Mouse (Mus musculus): Measurements from ENCODE around the gene Inka1.

Gene Inka1

GRCm38 (mm10) chr9:107985131-107986119 is at the start of gene Inka1:
Gene Inka1 (minus strand): TSS chr9:107985879.
- WGBS: 5% methylated on average over 58 of the region's 58 CpGs

GRCm38 (mm10) chr9:108032126-108032525 is 46.4 kb upstream of the Inka1 start:
- WGBS: 88% methylated on average over 5 of the region's 5 CpGs

- WGBS: 96% methylated on average over 3 of the region's 3 CpGs
These were observed 42.2 kb upstream of the Inka1 start for GRCm38 (mm10) chr9:108027867-108028266.

- WGBS: 62% methylated on average over 3 of the region's 3 CpGs
These were observed 40.9 kb upstream of the Inka1 start for GRCm38 (mm10) chr9:108026584-108026983.

- 77% methylated on average over 3 of the region's 3 CpGs for WGBS
These were observed 37.5 kb upstream of the Inka1 start for GRCm38 (mm10) chr9:108023216-108023615.

- WGBS: 71% methylated on average over 1 of the region's 1 CpGs
These were observed 35.1 kb upstream of the Inka1 start for GRCm38 (mm10) chr9:108020741-108021140.

GRCm38 (mm10) chr9:108017127-108017526 is 31.4 kb upstream of the Inka1 start:
- WGBS: 33% methylated on average over 3 of the region's 3 CpGs

GRCm38 (mm10) chr9:108013577-108013976 is 27.9 kb upstream of the Inka1 start:
- WGBS: 98% methylated on average over 2 of the region's 2 CpGs

- 61% methylated on average over 5 of the region's 5 CpGs for WGBS
These were observed 22.4 kb upstream of the Inka1 start for GRCm38 (mm10) chr9:108008041-108008440.

GRCm38 (mm10) chr9:108003531-108003890 is 17.8 kb upstream of the Inka1 start:
- WGBS: 9% methylated on average over 8 of the region's 8 CpGs

- WGBS: 1% methylated on average over 50 of the region's 50 CpGs
These were observed 17.3 kb upstream of the Inka1 start for GRCm38 (mm10) chr9:108002778-108003530.

- WGBS: under 1% methylated on average over 51 of the region's 51 CpGs
These were observed 16.5 kb upstream of the Inka1 start, which contains the start of gene Ip6k1 for GRCm38 (mm10) chr9:108001922-108002770. Gene Ip6k1 (plus strand): TSS chr9:108002501.

GRCm38 (mm10) chr9:107996049-107996448 is 10.4 kb upstream of the Inka1 start, which contains the start of gene Gm20662:
Gene Gm20662 (plus strand): TSS chr9:107996349.
- 97% methylated on average over 5 of the region's 5 CpGs for WGBS

GRCm38 (mm10) chr9:107995513-107995912 is 9.8 kb upstream of the Inka1 start:
- 95% methylated on average over 21 of the region's 21 CpGs for WGBS

GRCm38 (mm10) chr9:107994464-107994863 is 8.8 kb upstream of the Inka1 start:
- WGBS: 71% methylated on average over 2 of the region's 2 CpGs

GRCm38 (mm10) chr9:107993013-107993412 is 7.3 kb upstream of the Inka1 start:
- 95% methylated on average over 11 of the region's 11 CpGs for WGBS

GRCm38 (mm10) chr9:107992197-107992596 is 6.5 kb upstream of the Inka1 start, which contains the start of gene Cdhr4:
Gene Cdhr4 (plus strand): TSS chr9:107992497.
- 66% methylated on average over 2 of the region's 2 CpGs for WGBS

GRCm38 (mm10) chr9:107987950-107988349 is 2.3 kb upstream of the Inka1 start:
- WGBS: 58% methylated on average over 3 of the region's 3 CpGs

- 8% methylated on average over 18 of the region's 18 CpGs for WGBS
These were observed 697 bp upstream of the Inka1 start for GRCm38 (mm10) chr9:107986376-107986775.

- 68% methylated on average over 9 of the region's 9 CpGs for WGBS
These were observed 974 bp downstream of the Inka1 start for GRCm38 (mm10) chr9:107984754-107985055.

- WGBS: 79% methylated on average over 19 of the region's 19 CpGs
These were observed 1.5 kb downstream of the Inka1 start for GRCm38 (mm10) chr9:107984052-107984753.
